Mouse (Mus musculus): Measurements from ENCODE around the gene Mus81.
"Not testable (repeated sequence)": the region's sequence is repeated elsewhere in the genome, so short reads cannot be mapped to it uniquely, and the experiment has no call there.

Gene Mus81

DNA sequence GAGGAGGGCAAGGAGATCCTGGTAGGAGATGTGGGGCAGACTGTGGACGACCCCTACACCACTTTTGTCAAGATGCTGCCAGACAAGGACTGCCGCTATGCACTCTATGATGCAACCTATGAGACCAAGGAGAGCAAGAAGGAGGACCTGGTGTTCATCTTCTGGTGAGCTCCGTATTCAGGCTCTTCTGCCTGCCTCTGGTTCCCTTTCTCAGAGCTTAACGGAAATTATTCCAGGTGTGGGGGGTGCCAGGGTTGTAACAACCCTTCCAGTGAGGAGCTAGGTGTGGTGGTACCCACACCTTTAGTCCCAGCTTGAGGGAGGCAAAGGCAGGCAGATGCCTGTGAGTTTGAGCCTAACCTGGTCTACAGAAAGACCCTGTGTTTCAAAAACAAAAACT, 4.4 kb upstream of the Mus81 start:
- no peak for DNase-seq (ENCODE audit: low spot score)

DNA sequence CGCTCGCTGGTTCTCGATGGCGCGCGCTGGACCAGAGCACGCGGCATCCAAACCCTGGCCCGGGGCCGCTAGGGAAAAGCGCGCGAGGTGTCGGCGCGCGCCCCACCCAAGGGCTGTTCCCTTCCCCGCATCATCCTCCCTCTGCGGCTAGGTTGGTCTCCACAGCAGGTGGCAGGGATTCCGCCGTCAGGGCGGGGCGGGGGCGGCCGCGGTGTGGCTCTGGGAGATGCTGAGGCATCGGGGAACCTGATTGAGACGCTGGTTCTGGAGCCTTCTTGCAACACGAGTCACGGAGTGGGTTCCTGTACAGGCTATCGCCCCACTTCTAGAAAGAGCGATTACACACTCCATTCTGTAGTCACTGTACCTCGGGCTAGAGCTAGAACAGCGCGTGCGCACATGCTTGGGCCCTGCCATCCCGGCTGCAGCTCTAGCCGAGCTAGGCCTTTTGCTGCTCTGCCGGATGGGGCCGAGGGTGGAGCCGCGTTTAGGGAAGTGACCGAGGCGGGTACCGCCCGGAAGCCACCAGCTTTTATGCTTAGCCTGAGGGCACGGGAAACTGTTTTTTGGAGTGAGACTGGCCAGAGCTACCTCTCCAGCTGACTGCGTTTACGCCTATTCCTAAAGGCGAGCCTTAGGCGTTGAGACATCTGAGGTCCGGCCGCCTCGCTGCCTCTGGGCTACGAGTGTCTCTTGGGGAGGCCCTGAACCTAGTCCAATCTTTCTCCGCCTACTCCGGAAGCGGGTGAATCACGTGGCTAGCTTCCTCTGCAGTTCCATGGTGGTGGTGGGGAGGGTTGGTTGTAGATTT, 2.9 kb upstream of the Mus81 start:
- DNase-seq (ENCODE audit: low spot score), result peak; percentile 87

DNA sequence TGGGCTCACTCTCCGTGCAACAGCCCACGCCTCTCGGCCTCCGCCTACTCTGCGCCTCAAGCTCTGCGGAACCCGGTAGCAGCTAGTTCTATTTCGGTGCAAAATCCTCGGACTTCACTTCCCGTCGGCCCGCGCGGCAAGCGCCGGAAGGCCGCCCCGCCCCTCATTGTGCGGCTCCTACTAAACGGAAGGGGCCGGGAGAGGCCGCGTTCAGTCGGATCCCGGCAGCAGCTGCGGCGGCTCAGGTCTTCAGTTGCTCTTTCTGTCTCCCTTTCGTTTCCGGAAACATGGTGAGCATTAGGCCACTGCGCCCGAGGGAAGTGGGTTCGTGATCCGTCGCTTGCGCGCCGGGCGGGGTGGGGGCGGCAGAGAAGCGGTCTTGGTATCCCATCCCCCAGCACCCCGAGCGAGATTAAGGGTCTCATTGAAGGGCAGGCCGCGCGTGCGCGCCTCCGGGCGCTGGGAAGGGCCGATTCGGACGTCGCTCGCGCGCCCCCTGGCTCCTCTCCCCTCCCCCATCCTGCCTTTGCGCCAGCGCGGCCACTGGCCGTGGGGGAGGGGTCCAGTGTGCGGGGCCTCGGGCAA, 2.2 kb upstream of the Mus81 start, which contains the start of gene Cfl1:
Gene Cfl1 (plus strand): TSS at position 143 of the 585 bp plus-strand sequence.
- peak; percentile 96 for DNase-seq (ENCODE audit: low spot score)

DNA sequence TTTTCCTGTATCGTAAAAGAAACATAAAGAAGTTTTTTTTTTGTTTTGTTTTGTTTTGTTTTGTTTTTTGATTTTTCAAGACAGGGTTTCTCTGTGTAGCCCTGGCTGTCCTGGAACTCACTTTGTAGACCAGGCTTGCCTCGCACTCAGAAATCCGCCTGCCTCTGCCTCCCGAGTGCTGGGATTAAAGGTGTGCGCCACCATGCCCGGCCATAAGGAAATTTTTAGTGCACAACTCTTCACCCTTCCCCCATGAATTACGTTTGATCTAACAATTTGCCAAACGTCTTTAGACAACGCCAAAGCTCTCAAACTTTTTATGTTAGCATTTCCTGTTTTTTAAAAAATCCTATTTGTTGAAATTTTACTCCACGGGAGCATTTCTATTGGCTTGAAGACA, 1.5 kb upstream of the Mus81 start:
- not testable (repeated sequence) for DNase-seq (ENCODE audit: low spot score)

DNA sequence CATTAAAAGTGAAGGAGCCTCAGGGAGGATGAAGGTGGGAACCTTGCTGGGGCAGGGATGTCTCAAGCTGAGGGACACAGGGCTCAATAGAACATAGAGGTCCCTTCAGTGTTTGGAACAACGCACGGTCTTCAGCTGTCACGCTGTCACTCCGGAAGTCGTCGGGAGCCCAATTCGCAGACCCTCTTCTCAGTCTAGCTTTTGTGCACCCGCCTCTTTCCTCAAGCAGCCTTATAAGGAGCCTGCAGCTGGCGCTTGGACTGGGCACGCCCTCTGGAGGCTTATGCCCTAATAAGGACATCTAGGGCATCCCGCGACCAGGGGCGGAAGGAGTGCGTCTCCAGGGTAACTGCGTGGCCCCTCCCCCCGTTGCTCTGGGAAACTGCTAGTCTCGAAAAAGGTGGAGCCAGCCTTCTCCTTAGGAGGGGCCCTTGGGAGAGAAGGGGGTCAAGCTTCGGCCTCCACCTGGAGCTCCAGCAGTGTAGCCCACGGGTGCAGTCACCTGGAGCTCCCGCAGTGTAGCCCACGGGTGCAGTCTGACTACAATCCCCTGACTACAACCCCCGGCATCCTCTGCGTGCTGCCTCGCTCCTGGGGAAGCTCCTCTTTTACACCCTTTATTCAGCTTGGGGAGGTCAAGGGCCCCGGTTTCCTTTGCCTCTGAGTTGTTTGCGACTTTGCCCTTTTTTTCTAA, 823 bp upstream of the Mus81 start:
- DNase-seq (ENCODE audit: low spot score), result peak; percentile 96

DNA sequence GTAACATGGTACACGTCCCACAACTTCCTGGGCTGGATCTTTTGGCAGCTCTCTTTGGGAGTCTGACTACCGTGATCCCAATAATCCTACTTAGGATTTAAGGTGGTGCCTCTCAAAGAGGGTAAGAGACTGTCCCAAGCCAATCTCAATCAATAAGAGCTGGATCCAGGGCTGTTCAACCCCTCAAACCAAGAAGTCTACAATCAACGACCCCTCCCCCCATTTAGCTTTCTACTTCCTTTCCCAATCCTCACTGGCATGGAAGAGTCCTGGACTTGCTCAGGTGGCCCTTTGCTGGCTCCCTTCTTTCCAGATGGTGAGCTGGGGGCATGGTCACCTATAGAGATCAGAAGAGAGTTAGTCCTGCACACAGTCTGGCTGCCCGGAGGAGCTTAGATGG, 1.4 kb downstream of the Mus81 start:
- DNase-seq (ENCODE audit: low spot score), result no peak

DNA sequence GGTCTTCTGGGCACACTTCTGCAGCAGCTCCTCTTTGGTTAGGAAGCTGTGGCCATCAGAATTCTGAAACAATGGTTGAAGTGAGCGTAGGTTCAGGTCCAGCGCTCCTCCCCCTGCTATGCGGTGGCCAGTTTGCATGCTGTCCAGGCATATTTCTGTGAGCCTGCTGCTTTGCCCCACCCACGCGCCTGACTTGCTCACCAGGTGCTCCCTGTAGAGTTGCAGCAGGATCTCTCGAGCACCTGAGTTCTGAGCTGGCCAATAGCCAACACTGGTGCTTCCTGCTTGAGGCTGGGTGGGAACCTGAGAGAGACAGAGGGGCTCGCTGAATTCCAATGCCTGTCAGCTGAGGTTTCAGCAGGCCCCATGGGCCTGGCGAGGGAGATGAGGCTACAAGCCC, 1.9 kb downstream of the Mus81 start:
- no peak for DNase-seq (ENCODE audit: low spot score)

DNA sequence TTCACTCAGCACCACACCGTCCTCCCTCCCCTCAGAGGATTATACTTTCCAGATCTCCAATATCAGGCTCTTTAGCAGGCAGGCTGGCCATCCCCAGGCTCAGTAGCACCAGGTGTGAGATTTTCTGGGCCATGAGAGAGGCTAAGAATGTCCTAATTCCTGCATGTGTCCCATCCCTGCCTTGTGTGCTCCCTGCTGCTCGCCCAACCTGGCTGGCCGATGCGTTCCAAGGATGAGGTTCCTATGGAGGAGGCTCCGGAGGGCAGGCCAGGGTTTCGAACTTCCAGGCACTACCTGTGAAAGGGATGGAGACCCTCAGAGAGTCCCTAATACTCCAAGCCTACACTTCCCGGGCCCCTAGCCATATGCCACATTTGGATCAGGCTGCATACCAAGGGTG, 2.4 kb downstream of the Mus81 start:
- DNase-seq (ENCODE audit: low spot score), result no peak

DNA sequence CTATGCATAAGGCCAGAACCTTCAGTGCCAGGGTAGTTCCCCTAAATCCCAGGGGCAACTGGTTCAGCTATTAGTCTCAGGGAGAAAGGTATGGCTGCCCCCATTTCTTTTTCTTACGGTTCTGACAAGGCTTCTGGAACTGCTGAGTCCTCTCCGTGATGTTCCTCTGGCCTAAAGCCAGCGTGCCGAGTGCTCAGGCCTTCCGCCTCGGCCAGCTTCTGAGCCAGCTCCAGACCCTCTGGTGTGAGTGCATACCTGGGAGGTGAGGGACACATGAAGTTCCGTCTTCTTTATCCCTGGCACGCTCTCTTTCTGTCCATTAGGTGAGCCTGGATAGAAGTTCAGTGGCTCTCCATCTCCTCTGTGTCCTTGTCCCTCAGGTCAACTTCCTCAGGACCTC, 2.8 kb downstream of the Mus81 start:
- no peak for DNase-seq (ENCODE audit: low spot score)

DNA sequence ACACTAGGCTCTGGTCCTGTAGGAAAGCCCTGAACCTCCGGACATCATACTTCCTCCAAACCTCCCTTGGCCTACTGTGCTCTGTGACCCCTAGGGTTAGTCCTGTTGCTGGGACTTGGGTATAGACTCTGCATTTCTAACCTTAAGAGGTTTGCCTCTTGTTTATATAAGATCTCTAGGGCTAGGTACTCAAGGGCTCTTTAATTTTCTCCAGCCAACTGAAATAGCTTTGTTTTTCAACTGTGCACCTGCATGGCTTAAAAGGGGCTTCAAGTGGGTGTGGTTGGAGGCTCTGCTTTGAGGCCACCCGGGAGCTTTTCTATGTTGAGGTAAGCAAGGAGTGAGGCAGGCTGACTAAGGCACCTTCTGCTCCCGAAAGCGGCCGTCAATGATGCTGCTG, 3.7 kb downstream of the Mus81 start:
- DNase-seq (ENCODE audit: low spot score), result no peak

DNA sequence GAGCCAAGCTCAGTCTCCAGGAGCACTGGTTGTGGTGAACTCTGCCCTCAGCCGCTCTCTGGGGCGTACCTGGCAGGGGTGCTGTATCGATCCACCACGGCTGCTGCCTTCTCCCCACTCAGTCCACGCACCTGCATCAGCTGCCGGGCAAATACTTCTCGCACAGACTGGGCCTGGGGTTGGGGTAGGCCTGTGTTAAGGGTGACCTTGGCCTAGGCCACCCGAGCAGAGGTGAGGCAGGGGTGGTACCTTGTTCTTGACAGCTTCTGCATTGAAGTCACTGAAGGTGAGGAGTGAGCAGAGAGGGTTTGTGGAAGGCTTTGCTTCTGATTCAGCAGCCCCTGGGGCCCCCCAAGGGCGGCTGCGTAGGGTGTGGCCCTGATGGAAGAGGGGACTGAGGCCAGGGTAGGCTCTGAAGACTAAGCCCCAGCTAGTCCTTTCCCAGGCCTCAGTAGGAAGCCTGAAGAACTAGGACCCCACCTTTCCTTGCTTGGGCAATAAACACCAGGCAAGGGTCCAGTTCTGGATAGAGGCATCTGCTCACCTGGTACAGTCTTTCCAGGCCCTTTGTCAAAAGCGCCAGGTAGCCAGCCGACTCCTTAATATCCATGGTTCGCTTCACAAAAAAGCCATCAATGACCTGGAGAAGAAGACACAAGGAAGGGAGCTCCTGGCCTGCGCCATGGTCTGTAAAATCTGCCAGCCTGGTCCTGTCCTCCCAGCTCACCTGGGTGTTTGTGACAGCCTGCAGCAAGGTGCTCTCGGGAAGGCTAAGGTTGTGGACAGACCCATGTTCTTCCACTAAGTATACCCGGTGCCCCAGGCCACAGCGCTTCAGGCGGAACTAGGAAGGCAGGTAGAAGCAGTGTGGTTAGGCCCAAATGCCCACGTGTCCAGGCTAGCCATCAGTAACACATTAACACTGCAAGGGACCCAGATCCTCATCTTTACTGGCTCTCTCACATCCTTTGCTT, 4.5 kb downstream of the Mus81 start:
- DNase-seq (ENCODE audit: low spot score), result no peak

DNA sequence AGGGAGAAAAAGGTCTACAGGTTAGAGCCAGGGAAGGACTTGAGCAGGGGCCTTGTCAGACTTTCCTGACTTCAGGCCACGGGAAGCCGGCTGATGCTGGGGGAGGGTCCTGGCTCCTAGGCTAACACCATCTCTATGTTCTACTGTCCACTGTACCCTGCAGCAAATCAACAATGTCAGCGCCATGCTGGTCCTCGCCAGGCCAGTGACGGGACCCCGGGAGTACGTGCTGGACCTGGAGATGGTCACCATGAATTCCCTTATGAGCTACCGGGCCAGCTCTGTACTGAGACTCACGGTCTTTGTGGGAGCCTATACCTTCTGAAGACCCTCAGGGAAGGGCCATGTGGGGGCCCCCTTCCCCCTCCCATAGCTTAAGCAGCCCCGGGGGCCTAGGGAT, 6.8 kb downstream of the Mus81 start:
- DNase-seq (ENCODE audit: low spot score), result no peak

DNA sequence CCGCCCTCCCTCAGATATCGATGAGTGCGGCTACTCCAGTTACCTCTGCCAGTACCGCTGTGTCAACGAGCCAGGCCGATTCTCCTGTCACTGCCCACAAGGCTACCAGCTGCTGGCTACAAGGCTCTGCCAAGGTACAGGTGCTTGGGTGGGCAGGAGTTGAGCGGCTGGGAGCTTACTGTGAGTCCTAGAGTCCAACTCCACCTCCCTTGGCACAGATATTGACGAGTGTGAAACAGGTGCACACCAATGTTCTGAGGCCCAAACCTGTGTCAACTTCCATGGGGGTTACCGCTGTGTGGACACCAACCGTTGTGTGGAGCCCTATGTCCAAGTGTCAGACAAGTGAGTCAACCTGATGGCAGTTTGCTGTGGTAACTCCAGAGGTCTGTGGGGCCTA, 8.2 kb downstream of the Mus81 start:
- no peak for DNase-seq (ENCODE audit: low spot score)

DNA sequence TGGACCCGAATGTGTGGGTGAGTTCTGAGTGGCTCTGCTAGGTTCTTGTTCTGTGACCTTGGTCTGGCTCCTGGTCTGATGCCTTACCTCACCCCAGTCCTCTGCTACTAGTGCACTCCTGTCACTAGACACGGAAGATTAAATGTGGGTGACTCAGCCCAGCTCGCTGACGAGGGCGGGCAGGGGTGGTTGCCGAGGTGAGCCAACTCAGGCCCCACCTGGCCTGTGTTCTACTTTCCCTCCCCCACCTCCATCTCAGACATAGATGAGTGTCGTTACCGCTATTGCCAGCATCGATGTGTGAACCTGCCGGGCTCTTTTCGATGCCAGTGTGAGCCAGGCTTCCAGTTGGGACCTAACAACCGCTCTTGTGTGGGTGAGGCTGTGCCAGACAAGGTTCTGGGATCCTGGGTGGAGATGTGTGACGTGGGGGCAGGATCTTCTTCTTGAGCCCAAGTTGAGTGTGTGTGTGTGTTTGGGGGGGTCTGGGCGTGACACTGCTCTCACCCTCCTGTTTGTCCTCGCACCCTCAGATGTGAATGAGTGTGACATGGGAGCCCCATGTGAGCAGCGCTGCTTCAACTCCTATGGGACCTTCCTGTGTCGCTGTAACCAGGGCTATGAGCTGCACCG, 10.4 kb downstream of the Mus81 start:
- DNase-seq (ENCODE audit: low spot score), result no peak

DNA sequence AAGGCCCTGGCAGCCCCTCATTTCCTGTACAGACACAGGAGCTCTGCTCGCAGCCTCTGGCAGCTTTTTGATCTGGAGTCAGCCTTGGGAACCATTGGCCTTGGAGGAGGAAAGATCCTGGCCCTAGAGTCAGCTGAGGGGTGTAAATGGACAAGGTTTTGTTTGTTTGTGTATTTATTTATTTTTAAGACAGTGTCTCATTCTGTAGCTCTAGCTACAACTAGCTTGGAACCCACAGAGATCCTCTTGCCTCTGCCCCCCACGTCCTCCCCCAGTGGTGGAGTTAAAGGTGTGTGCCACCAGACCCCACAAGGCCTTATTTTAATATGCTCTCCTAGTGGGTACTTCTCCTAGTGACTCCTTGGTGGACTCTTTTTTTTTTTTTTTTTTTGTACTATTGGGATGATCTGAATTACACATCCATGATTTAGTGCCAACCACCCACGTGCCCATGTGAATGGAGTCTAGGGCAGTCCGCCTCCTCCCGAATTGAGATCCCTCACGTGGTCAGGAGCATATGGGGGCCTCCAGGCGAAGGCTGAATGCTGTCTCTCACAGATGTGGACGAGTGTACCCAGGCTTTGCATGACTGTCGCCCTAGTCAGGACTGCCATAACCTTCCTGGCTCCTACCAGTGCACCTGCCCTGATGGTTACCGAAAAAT, 11.1 kb downstream of the Mus81 start:
- DNase-seq (ENCODE audit: low spot score), result no peak

DNA sequence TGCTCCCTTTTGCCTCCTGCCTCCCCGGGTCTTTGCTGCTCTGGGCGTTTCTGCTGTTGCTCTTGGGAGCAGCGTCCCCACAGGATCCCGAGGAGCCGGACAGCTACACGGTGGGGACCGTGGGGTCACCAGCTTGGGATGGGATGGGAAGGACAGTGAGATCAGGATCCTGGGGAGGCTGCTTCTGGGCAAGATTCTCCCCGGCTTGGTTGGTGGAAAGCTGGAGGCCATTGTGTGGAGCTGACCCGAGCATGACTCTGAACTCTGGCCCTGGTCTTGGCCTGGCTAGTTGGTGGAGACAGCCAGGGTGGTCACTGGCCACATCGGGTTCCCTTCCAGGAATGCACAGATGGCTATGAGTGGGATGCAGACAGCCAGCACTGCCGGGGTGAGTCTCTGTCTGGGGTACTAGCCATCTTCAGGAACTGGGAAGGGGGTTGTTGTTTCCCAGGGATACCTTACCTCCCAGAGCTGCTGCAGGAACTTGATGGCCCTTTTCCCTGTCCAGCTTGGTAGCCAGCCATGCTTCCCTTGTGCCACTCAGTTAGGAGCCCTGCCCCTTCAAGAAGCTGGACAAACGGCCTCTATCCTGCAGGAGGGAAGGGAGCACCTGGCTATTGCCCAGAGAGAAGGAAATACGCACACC, 13.0 kb downstream of the Mus81 start:
- no peak for DNase-seq (ENCODE audit: low spot score)

DNA sequence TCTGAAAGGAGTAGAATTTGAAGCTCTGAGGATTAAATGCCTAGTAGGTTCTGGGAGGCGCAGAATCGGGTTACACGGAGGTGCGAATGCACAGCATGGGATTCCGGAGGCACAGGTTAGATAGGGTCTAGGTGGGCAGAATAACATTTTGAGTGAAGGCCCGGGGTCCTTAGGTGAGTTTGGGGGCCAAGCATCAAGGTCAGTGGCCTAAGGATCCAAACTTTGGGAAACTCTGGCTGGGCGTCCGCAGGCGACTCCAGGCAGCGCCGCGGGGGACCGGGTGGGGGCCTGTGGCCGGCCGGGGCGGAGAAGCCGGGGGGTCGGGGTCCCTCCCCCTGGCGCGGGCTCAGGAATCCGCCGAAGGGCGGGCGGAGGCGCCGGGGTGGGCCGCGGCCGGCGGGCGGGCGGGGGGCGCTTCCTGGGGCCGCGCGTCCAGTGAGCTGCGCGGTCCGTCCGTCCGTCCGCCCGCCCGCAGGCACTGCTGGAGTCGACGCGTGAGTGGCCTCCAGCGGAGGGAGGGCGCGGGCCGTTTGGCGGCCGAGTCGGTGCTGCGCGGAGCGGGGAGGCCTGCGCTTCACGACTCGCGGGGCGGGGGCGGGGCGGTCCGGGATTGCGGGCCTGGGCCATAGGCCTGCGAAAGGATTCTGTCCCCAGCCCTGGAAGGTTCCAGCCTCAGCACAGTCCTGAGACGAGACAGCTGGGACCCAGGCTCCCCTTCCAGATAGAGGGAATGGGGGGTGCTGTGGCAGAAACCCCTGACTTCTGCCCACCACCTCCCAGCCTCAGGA, 13.7 kb downstream of the Mus81 start:
- DNase-seq (ENCODE audit: low spot score), result no peak

DNA sequence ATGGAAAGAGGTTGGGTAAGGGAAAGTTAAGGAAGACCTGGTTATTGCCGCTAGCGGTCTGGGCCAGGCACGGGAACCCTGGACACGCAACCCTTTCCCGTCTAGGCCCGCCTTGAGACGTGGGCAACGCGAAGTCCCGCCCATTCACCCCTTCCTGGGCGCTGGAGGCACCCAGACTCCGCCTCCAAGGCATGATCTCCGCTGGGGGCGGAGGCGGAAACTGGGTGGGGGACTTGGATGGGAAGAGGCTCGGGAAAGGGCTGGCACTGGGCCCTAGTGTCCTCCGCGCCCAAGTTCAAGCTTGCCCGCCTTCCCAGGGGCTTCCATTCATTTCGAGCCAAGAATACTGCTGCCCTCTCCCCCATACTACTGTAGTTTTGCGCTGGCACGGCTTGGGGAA, 14.5 kb downstream of the Mus81 start, which contains the start of gene Efemp2:
Gene Efemp2 (plus strand): TSS at position 235 of the 400 bp plus-strand sequence.
- peak; percentile 25 for DNase-seq (ENCODE audit: low spot score)

DNA sequence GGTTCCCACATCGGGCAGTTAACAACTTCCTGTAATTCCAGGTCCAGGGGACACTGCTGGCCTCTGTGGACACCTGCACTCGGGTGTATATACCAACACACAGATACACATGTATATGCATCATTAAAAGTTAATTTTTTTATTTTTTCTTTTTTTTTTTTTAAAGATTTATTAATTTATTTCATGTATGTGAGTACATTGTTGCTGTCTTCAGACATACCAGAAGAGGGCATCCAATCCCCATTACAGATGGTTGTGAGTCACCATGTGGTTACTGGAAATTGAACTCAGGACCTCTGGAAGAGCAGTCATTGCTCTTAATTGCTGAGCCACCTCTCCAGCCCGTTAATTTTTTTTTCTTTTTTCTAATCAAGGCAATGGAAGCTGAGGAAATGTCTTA, 15.3 kb downstream of the Mus81 start:
- DNase-seq (ENCODE audit: low spot score), result no peak

DNA sequence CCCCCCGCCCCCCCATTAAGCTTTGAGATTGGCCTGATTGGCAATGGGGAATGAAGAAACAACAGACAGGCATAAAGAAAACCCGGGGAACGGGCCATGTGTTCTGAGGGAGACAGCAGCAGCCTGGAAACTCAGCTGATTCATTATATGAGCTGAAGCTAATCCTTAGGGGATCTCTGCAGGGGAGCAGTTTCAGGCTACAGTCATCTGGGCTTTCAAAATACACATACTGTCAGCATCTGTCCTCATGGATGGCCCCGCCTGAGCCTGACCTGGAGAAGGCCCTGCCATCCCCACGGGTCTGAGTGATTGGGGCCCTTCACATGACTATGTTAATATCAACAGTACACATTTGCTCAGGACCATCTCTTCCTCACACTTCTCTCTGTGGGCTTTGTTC, 16.4 kb downstream of the Mus81 start:
- DNase-seq (ENCODE audit: low spot score), result no peak

Data from T-cell, adult 2 months (primary cell).